Mouse (Mus musculus) heart, embryonic 15.5 days (tissue): ENCODE results near the gene Cadps. TPM values are rescaled to one million over a fixed set of nuclear protein-coding genes. Genes with fewer than 3 reads are reported as not detected.

Source experiments
- ATAC-seq: fragments of 200-750 bp; cut with Nextera tagmentation; replicated peaks from 2 replicates; pipeline ENCODE4 v1.8.0; 2017; ENCODE audit warnings: low read depth, moderate TSS enrichment; ENCODE audit not compliant: insufficient number of reproducible peaks, insufficient read depth, low FRiP score
- H3K27ac ChIP-seq: fragments of 300-500 bp; sonication (generic); 2 replicates; pipeline ENCODE4 v1.5.1; 2015; ENCODE audit warnings: mild to moderate bottlenecking, inconsistent platforms
- H3K27me3 ChIP-seq: fragments of 300-500 bp; sonication (generic); 2 replicates; pipeline ENCODE4 v1.6.1; 2015; ENCODE audit warnings: inconsistent platforms
- H3K36me3 ChIP-seq: fragments of 300-500 bp; sonication (generic); 2 replicates; pipeline ENCODE4 v1.6.1; 2015; ENCODE audit warnings: mild to moderate bottlenecking, inconsistent platforms
- H3K4me1 ChIP-seq: fragments of 300-500 bp; sonication (generic); replicated peaks from 2 replicates; pipeline ENCODE4 v1.6.1; 2015; ENCODE audit warnings: inconsistent platforms
- H3K4me2 ChIP-seq: fragments of 300-500 bp; sonication (generic); 2 replicates; pipeline ENCODE4 v1.6.1; 2015; ENCODE audit warnings: inconsistent platforms, mild to moderate bottlenecking, moderate library complexity
- H3K4me3 ChIP-seq: fragments of 300-500 bp; sonication (generic); 2 replicates; pipeline ENCODE4 v1.5.1; 2015; ENCODE audit warnings: mild to moderate bottlenecking, inconsistent platforms
- H3K9ac ChIP-seq: fragments of 300-500 bp; sonication (generic); 2 replicates; pipeline ENCODE4 v1.6.1; 2015; ENCODE audit warnings: mild to moderate bottlenecking, inconsistent platforms
- H3K9me3 ChIP-seq: fragments of 300-500 bp; sonication (generic); replicated peaks from 2 replicates; pipeline ENCODE4 v1.6.1; 2016; ENCODE audit warnings: inconsistent platforms
- WGBS: fragments of 180-500 bp; shearing (Covaris S2); methylation state at CpG from one replicate; pipeline ENCODE4 v1.1.7; 2015; ENCODE audit warnings: mixed read lengths; 5-methylcytosine and 5-hydroxymethylcytosine counted together
- polyA plus RNA-seq: library from polyadenylated mRNA; unstranded; fragments of >200 nt; fragmentation: Nextera tagmentation; extraction: Ambion mirVana; gene quantifications from 2 replicates; pipeline ENCODE4 v1.2.1, GENCODE M21; 2015

Gene Cadps
- polyA plus RNA-seq, 1 experiment from 2014 or later = 0.37 TPM

- H3K4me2 ChIP-seq = no peak overlapping the region
- H3K27me3 ChIP-seq = no peaks in the 10 kb centered on the region
- WGBS = 68% methylated on average over 3 of the region's 3 CpGs
- no peaks in the 10 kb centered on the region for H3K4me1 ChIP-seq
- no peaks in the 10 kb centered on the region for H3K9me3 ChIP-seq
- ATAC-seq = no peak
- H3K4me3 ChIP-seq = no peak overlapping the region
- no peak overlapping the region for H3K27ac ChIP-seq
- H3K36me3 ChIP-seq = no peaks in the 10 kb centered on the region
- H3K9ac ChIP-seq = no peak overlapping the region
Observed at GRCm38 (mm10) chr14:12409811-12410210, 413.1 kb downstream of the Cadps start.

GRCm38 (mm10) chr14:12406588-12406987, 416.3 kb downstream of the Cadps start:
- Histone ChIP-seq H3K4me3 (no peak overlapping the region), H3K4me2 (no peak overlapping the region), H3K36me3 (no peaks in the 10 kb centered on the region), H3K9me3 (no peaks in the 10 kb centered on the region), H3K4me1 (no peaks in the 10 kb centered on the region), H3K9ac (no peak overlapping the region), H3K27me3 (no peaks in the 10 kb centered on the region), H3K27ac (no peak overlapping the region)
- 58% methylated on average over 10 of the region's 10 CpGs for WGBS
- no peak for ATAC-seq

- H3K4me2 ChIP-seq = no peak overlapping the region
- no peaks in the 10 kb centered on the region for H3K27me3 ChIP-seq
- no peaks in the 10 kb centered on the region for H3K36me3 ChIP-seq
- ATAC-seq = no peak
- WGBS = 61% methylated on average over 5 of the region's 5 CpGs
- no peaks in the 10 kb centered on the region for H3K4me1 ChIP-seq
- no peak overlapping the region for H3K27ac ChIP-seq
- H3K4me3 ChIP-seq = no peak overlapping the region
- H3K9ac ChIP-seq = no peak overlapping the region
- H3K9me3 ChIP-seq = no peaks in the 10 kb centered on the region
Observed at GRCm38 (mm10) chr14:12405201-12405600, 417.7 kb downstream of the Cadps start.

- no peak overlapping the region for H3K27ac ChIP-seq
- no peak overlapping the region for H3K4me2 ChIP-seq
- H3K9me3 ChIP-seq = no peaks in the 10 kb centered on the region
- no peak overlapping the region for H3K4me3 ChIP-seq
- no peaks in the 10 kb centered on the region for H3K36me3 ChIP-seq
- H3K27me3 ChIP-seq = no peaks in the 10 kb centered on the region
- H3K9ac ChIP-seq = no peak overlapping the region
- H3K4me1 ChIP-seq = no peaks in the 10 kb centered on the region
- 75% methylated on average over 3 of the region's 3 CpGs for WGBS
- no peak for ATAC-seq
Observed at GRCm38 (mm10) chr14:12404724-12405123, 418.2 kb downstream of the Cadps start.

GRCm38 (mm10) chr14:12404052-12404451, 418.8 kb downstream of the Cadps start:
- H3K4me2 ChIP-seq = no peak overlapping the region

GRCm38 (mm10) chr14:12400116-12400515, 422.8 kb downstream of the Cadps start:
- Histone ChIP-seq H3K27ac (no peak overlapping the region), H3K9ac (no peak overlapping the region), H3K4me1 (no peaks in the 10 kb centered on the region), H3K4me3 (no peak overlapping the region), H3K9me3 (no peaks in the 10 kb centered on the region), H3K27me3 (no peaks in the 10 kb centered on the region), H3K4me2 (no peak overlapping the region), H3K36me3 (no peaks in the 10 kb centered on the region)
- 82% methylated on average over 5 of the region's 5 CpGs for WGBS
- ATAC-seq = no peak

More at GRCm38 (mm10) chr14:12404052-12404451, 418.8 kb downstream of the Cadps start:
- H3K4me1 ChIP-seq = no peaks in the 10 kb centered on the region
- 74% methylated on average over 3 of the region's 3 CpGs for WGBS
- no peak overlapping the region for H3K27ac ChIP-seq
- ATAC-seq = no peak
- H3K27me3 ChIP-seq = no peaks in the 10 kb centered on the region
- no peak overlapping the region for H3K9ac ChIP-seq
- H3K9me3 ChIP-seq = no peaks in the 10 kb centered on the region
- H3K36me3 ChIP-seq = no peaks in the 10 kb centered on the region
- no peak overlapping the region for H3K4me3 ChIP-seq

- H3K9ac ChIP-seq = no peak overlapping the region
- H3K36me3 ChIP-seq = no peaks in the 10 kb centered on the region
- H3K4me1 ChIP-seq = no peaks in the 10 kb centered on the region
- ATAC-seq = no peak
- H3K4me3 ChIP-seq = no peak overlapping the region
- no peak overlapping the region for H3K4me2 ChIP-seq
- no peak overlapping the region for H3K27ac ChIP-seq
- 62% methylated on average over 3 of the region's 3 CpGs for WGBS
- no peaks in the 10 kb centered on the region for H3K27me3 ChIP-seq
- H3K9me3 ChIP-seq = no peaks in the 10 kb centered on the region
Observed at GRCm38 (mm10) chr14:12397561-12397960, 425.3 kb downstream of the Cadps start.

- H3K27me3 ChIP-seq = no peaks in the 10 kb centered on the region
- WGBS = 63% methylated on average over 2 of the region's 2 CpGs
- no peaks in the 10 kb centered on the region for H3K9me3 ChIP-seq
- no peak overlapping the region for H3K9ac ChIP-seq
- H3K4me2 ChIP-seq = no peak overlapping the region
- no peak overlapping the region for H3K4me3 ChIP-seq
- no peaks in the 10 kb centered on the region for H3K36me3 ChIP-seq
- no peak for ATAC-seq
- no peaks in the 10 kb centered on the region for H3K4me1 ChIP-seq
- no peak overlapping the region for H3K27ac ChIP-seq
Observed at GRCm38 (mm10) chr14:12394318-12394717, 428.6 kb downstream of the Cadps start.

GRCm38 (mm10) chr14:12393271-12393861, 429.5 kb downstream of the Cadps start:
- Histone ChIP-seq H3K9ac (no peak overlapping the region), H3K4me1 (no peaks in the 10 kb centered on the region), H3K4me2 (no peak overlapping the region), H3K36me3 (no peaks in the 10 kb centered on the region), H3K27ac (no peak overlapping the region), H3K27me3 (peaks cover 1% of the 10 kb centered on the region; the same call in 1 of the 2 replicates), H3K9me3 (no peaks in the 10 kb centered on the region), H3K4me3 (no peak overlapping the region)
- WGBS = 70% methylated on average over 12 of the region's 12 CpGs
- ATAC-seq = no peak

GRCm38 (mm10) chr14:12391167-12391566, 431.7 kb downstream of the Cadps start:
- Histone ChIP-seq H3K4me3 (no peak overlapping the region), H3K9me3 (no peaks in the 10 kb centered on the region), H3K4me1 (no peaks in the 10 kb centered on the region), H3K9ac (no peak overlapping the region), H3K27ac (no peak overlapping the region), H3K4me2 (no peak overlapping the region), H3K36me3 (no peaks in the 10 kb centered on the region), H3K27me3 (peaks cover 5% of the 10 kb centered on the region; the same call in 1 of the 2 replicates)
- ATAC-seq = no peak
- WGBS = 44% methylated on average over 7 of the region's 7 CpGs

- Histone ChIP-seq H3K27me3 (peaks cover 5% of the 10 kb centered on the region; the same call in 1 of the 2 replicates), H3K9me3 (no peaks in the 10 kb centered on the region), H3K36me3 (no peaks in the 10 kb centered on the region), H3K4me1 (no peaks in the 10 kb centered on the region), H3K4me2 (no peak overlapping the region), H3K4me3 (no peak overlapping the region), H3K9ac (no peak overlapping the region), H3K27ac (no peak overlapping the region)
- 50% methylated on average over 14 of the region's 14 CpGs for WGBS
- ATAC-seq = no peak
Observed at GRCm38 (mm10) chr14:12388806-12389436, 434.0 kb downstream of the Cadps start.
